Mouse (Mus musculus): ENCODE results near the gene Gm773.
"Not testable (repeated sequence)": the region's sequence is repeated elsewhere in the genome, so short reads cannot be mapped to it uniquely, and the experiment has no call there.

The Gm773 gene

DNA sequence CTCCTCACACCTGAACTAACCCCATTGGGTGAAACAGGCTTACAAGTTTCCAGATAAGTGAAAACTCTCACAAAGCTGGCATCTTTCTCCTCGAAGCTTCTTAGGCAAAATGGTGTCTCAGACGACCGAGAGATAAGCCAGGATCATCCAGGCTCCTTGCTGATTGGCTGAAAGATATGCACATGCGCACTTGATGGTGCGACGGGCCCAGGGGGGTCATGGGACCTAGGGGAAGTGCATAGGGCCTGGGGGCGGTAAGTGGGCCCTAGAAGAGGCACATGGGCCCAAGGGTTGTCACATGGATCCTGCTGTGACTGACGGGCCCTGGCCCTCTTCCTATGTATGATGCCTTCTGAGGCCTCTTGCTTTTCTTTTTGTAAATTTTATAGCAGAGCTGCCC lies at the start of gene Gm773:
Gene Gm773 (minus strand): TSS at position 111 of the 400 bp plus-strand sequence.
- DNase-seq: no peak

DNA sequence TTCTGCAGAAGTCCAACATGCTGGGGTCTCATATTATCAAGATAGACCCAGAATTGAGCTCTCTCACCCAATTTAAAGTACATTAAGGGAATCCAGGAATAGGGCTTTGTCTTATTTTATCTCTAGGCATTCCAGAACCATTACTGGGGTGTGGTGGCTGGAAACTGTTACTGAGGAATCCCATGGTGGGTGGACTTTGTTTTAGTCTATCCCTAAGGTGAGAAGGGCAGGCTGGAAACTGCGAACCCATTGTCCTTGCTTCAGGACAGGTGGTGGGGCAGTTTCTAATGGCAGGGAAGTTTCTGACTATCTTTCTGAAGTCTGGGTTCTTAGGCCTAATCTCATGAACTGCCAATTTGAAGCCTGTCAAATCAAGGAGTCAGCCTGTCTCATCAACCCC lies 26.2 kb downstream of the Gm773 start:
- not testable (repeated sequence) for DNase-seq

DNA sequence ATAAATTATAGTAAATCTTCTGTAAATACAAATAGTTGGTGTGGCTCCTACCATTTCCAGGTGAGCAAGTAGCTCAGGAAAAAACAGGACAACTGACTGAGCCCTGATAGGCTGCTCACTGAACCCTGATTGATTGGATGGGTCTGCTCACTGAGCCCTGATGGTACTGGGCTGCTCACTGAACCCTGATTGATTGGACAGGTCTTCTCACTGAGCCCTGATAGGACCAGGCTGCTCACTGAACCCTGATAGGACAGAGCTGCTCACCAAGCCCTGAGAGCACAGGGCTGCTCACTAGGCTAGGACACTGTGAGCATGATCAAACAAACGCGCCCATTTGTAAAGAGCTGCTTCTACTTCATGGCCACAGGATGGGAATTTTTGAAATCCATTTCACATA lies 61.3 kb downstream of the Gm773 start:
- no peak for DNase-seq

All from cerebellum, adult 11 months (tissue).